Mouse (Mus musculus) liver, embryonic 16.5 days (tissue): ENCODE measurements around the gene Itfg2. TPM values are rescaled to one million over a fixed set of nuclear protein-coding genes. Genes with fewer than 3 reads are reported as not detected.

Experiments
- ATAC-seq: fragments of 200-750 bp; cut with Nextera tagmentation; 2 replicates; pipeline ENCODE4 v1.8.0; 2017; ENCODE audit warnings: low read depth, mild to moderate bottlenecking, moderate number of reproducible peaks, moderate library complexity
- H3K27ac ChIP-seq: fragments of 300-500 bp; sonication (generic); 2 replicates; pipeline ENCODE4 v1.5.1; 2014; ENCODE audit warnings: mild to moderate bottlenecking, low read length
- H3K27me3 ChIP-seq: fragments of 300-500 bp; sonication (generic); 2 replicates; pipeline ENCODE4 v1.6.1; 2014; ENCODE audit warnings: low read depth, low read length, mixed read lengths; ENCODE audit not compliant: control insufficient read depth, insufficient read depth
- H3K36me3 ChIP-seq: fragments of 300-500 bp; sonication (generic); 2 replicates; pipeline ENCODE4 v1.6.1; 2014; ENCODE audit warnings: mild to moderate bottlenecking; ENCODE audit not compliant: control insufficient read depth, insufficient read depth
- H3K4me1 ChIP-seq: fragments of 300-500 bp; sonication (generic); 2 replicates; pipeline ENCODE4 v1.6.1; 2014; ENCODE audit warnings: low read depth, low read length, mixed read lengths; ENCODE audit not compliant: control insufficient read depth
- H3K4me2 ChIP-seq: fragments of 300-500 bp; sonication (generic); 2 replicates; pipeline ENCODE4 v1.6.1; 2014; ENCODE audit warnings: low read depth, low read length, mixed read lengths
- H3K4me3 ChIP-seq: fragments of 300-500 bp; sonication (generic); 2 replicates; pipeline ENCODE4 v1.5.1; 2014; ENCODE audit warnings: low read depth, mild to moderate bottlenecking, low read length
- H3K9ac ChIP-seq: fragments of 300-500 bp; sonication (generic); 2 replicates; pipeline ENCODE4 v1.6.1; 2014; ENCODE audit warnings: low read depth, low read length
- H3K9me3 ChIP-seq: fragments of 300-500 bp; sonication (generic); replicated peaks from 2 replicates; pipeline ENCODE4 v1.6.1; 2016; ENCODE audit warnings: low read length; ENCODE audit not compliant: control insufficient read depth
- WGBS: fragments of 180-500 bp; shearing (Covaris S2); extraction: QIAGEN DNeasy Blood & Tissue Kit; methylation state at CpG from one replicate; pipeline ENCODE4 v1.1.7; 2014; ENCODE audit not compliant: insufficient replicate concordance; 5-methylcytosine and 5-hydroxymethylcytosine counted together
- polyA plus RNA-seq: library from polyadenylated mRNA; unstranded; fragments of >200 nt; fragmentation: Nextera tagmentation; extraction: Ambion mirVana; gene quantifications from 2 replicates; pipeline ENCODE4 v1.2.1, GENCODE M21; 2015

Gene Itfg2
- polyA plus RNA-seq, 1 experiment from 2014 or later = 11.9 TPM

- WGBS = under 1% methylated on average over 68 of the region's 76 CpGs
- Histone ChIP-seq H3K27ac (peak within 1 kb of the TSS; percentile 94), H3K36me3 (peaks cover 31% of the 10 kb centered on the region), H3K9me3 (no peaks in the 10 kb centered on the region), H3K4me1 (peaks cover 38% of the 10 kb centered on the region), H3K27me3 (no peaks in the 10 kb centered on the region), H3K4me3 (peak within 1 kb of the TSS; percentile 99), H3K4me2 (peak within 1 kb of the TSS; percentile 76), H3K9ac (peak within 1 kb of the TSS; percentile 97)
- ATAC-seq = peak; percentile 91
Observed at GRCm38 (mm10) chr6:128362381-128363006, 62.2 kb downstream of the Itfg2 start, which contains the start of the genes Rhno1 and Foxm1. Gene Rhno1 (minus strand): TSS chr6:128362911. Gene Foxm1 (plus strand): TSS chr6:128362967.

DNA sequence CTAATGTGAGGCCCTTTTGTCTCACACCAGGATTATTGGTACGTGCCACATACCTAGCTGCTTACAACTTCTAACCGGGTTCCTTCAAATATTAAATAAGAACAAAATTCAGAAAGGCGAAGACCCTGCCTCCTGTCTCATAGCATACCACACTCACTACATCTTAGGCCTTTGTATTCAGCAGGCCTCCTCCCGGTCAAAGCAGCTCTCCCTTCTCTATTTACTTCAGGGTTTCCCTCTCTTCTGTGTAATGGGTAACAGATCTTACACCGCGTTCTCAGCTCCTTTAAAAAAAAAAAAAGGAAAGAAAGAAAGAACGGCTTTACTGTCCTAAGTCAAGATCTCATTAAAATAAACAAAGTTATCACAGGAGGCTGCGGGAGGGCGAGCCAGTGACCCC is 62.8 kb downstream of the Itfg2 start:
- peak overlapping the region; percentile 94 for H3K27ac ChIP-seq
- no peaks in the 10 kb centered on the region for H3K27me3 ChIP-seq
- H3K9me3 ChIP-seq = no peaks in the 10 kb centered on the region
- WGBS = 10% methylated on average over 9 of the region's 9 CpGs
- peak overlapping the region; percentile 97 for H3K9ac ChIP-seq
- no peak for ATAC-seq
- H3K4me3 ChIP-seq = peak overlapping the region; percentile 99
- H3K4me2 ChIP-seq = peak overlapping the region; percentile 76
- peaks cover 38% of the 10 kb centered on the region for H3K4me1 ChIP-seq
- H3K36me3 ChIP-seq = peaks cover 32% of the 10 kb centered on the region

Other genes with a start within 250 kb of the Itfg2 start
- 0.44 and 0.51 TPM in 2 replicates for gene Tead4, start 124.1 kb downstream of the Itfg2 start, polyA plus RNA-seq
- gene Tulp3, start 69.1 kb downstream of the Itfg2 start, polyA plus RNA-seq = 1.4 and 1.7 TPM in 2 replicates
- 48.0 and 54.8 TPM in 2 replicates for gene Rhno1, start 62.0 kb downstream of the Itfg2 start, polyA plus RNA-seq
- 14.4 and 17.3 TPM in 2 replicates for gene Foxm1, start 62.0 kb downstream of the Itfg2 start, polyA plus RNA-seq
- not detected in 2 replicates for gene Tex52, start 49.5 kb downstream of the Itfg2 start, polyA plus RNA-seq
- not detected in 2 replicates for gene Gm44596, start 49.4 kb downstream of the Itfg2 start, polyA plus RNA-seq
- gene Nrip2, start 25.6 kb downstream of the Itfg2 start, polyA plus RNA-seq = 4.1 and 4.7 TPM in 2 replicates
- gene Fkbp4, start 13.7 kb upstream of the Itfg2 start, polyA plus RNA-seq = 156 and 174 TPM in 2 replicates
- gene Pzp, start 101.8 kb upstream of the Itfg2 start, polyA plus RNA-seq = 674 and 844 TPM in 2 replicates
- 47.2 and 49.7 TPM in 2 replicates for gene A2ml1, start 156.7 kb upstream of the Itfg2 start, polyA plus RNA-seq
- 0.24 and 0.27 TPM in 2 replicates for gene Klrb1a, start 198.6 kb upstream of the Itfg2 start, polyA plus RNA-seq
- gene Clec2h, start 237.5 kb upstream of the Itfg2 start, polyA plus RNA-seq = 0.09 and 0.28 TPM in 2 replicates